Mouse (Mus musculus) central nervous system, embryonic 11.5 days (tissue): ENCODE results near the gene F11r. TPM values are rescaled to one million over a fixed set of nuclear protein-coding genes. Genes with fewer than 3 reads are reported as not detected.

Experiments
- polyA plus RNA-seq: library from polyadenylated mRNA; depleted of rRNA; stranded (reverse); fragments of >200 nt; gene quantifications from 2 replicates; pipeline ENCODE4 v1.2.3, GENCODE M21; 2012; rRNA removed

The F11r gene
- 7.0 and 10.3 TPM in 2 replicates for polyA plus RNA-seq

DNA sequence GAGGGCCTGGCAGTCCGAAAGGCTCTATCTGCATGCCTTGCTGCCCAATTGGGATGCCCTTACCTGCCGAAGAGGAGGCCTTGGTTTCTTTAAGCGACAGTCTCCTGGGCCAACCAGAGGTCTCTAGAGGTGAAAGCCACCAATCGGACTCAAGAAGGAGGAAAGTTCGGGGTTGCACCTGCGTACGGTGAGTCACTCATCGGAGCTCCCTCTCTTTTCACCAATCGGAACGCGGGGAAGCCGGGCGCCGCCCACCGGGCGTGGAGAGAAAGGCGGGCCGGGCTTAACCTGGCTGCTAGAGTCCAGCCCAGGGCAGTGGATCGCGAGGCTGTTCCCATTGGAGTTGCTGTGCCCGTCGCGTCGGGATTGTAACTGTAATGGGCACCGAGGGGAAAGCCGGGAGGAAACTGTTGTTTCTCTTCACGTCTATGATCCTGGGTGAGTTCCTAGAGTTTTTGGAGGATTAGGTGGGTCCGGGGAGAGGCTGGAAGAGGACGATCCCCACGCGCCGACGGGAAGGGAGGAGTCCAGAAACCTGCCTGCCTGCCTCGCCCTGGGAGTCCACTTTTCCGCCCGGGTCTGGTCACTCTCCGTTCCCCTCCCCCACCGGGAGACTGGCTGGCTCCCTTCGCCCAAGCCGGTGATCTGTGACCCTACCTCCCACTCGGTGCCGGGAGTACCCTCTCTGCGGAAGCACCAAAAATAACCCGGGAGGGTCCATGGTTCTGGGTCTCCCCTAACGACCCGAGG is at the start of gene F11r:
TSS of gene F11r (plus strand) at position 272 of the 750 bp plus-strand sequence.

DNA sequence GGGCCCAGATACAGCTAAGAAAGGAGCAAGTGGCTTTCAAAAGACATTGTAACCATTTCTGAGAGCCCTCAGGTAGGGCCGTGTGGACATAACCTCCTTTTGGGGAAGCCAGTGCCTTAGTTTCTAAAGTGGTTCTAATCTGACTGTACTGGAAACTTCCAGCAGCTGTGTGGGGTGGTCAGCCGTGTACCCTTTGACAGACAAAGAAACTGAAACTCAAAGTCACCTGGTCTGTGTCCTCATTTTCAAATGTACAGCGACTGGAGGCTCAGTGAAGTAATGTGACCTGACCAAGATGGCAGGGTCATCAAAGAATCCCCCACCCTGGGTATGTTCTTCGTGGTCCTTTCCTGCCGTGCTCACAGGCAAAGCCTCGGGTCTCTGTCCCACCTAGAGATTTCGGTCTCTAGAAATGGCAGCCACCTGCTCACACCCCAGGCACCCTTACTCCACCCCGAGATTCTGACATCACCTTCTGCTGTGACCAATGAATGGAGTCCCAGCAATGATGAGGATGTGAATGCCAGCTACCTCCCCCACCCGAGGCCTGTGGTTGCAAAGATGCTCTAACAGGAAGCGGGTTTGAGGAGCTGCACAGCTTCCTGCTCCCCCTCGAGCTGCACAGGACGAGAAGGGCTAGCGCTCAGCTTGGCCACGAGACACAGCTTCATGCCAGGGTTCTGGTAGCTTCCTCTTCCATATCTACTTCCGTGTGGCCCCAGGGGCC is 48.8 kb upstream of the F11r start, which contains the start of gene Arhgap30:
TSS of gene Arhgap30 (plus strand) at position 579 of the 727 bp plus-strand sequence.

DNA sequence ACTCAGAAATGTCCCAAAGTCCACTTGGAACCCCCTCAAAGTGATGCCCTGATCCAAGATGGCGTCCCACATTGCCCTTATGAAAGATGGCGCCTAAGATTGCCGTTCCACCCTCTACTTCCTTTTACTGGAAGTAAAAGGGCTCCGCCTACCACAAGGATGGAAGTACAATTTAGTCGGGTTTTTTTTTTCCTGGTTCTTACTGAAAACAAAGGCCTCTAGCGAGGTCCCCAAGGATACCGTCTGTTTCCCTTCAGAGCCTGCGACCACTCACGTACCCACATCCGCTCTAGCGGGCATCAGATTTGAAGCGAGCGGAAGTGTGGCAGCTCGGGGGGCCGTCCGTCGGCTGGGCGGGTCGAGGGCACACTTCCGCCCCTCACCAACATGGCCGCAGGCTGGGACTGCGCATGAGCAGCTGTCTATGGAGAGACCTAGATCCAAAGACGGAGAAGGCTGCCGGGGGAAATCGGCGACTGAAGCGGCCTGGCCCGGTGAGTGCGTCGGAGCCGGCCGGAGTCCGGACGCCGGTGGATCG is 26.3 kb upstream of the F11r start, which contains the start of gene Usf1:
TSS of gene Usf1 (plus strand) at position 367 of the 538 bp plus-strand sequence.

DNA sequence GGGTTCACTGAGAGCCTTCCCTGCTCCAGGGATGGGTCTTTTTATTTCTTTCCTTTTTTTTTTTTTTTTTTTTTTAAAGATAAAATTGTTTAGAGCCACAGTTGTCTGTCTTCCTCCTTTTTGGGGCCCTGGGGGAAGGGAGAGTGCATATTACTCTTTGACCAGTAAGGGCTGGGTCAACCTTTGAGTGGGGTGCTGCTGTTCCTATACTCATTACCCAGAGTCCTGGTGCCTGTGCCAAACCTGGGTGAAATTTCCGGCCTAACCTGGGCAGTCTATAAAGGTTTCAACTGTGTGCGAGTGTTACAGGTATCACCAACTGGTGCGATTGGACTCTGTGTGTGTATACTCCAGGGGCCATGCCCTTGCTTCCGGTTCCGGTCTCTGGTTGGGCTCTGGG is 18.7 kb upstream of the F11r start, which contains the start of gene Tstd1:
TSS of gene Tstd1 (plus strand) at position 213 of the 400 bp plus-strand sequence.

DNA sequence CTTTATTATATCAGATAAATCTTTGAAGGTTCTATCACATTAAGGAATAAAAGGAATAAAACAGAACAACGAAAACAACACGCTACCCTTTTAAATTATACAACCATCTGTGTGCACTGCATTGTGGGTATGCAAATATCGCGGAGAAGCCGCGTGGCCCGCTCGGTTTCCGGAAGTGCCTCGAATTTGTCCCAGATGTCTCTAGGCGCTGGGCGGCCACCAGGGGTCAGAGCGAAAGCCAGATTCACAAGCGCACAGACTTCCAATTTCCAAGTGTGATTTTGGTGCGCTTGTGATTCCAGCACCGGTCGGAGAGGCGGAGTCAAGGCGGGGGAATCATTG is 65.9 kb downstream of the F11r start, which contains the start of gene Alyref2:
TSS of gene Alyref2 (plus strand) at position 229 of the 342 bp plus-strand sequence.

Other genes starting within 250 kb of the F11r start
- 11.0 and 15.7 TPM in 2 replicates for gene Pcp4l1, start 241.3 kb upstream of the F11r start, polyA plus RNA-seq
- 0.02 and 0.04 TPM in 2 replicates for gene Nr1i3, start 223.6 kb upstream of the F11r start, polyA plus RNA-seq
- gene Tomm40l, start 215.0 kb upstream of the F11r start, polyA plus RNA-seq, result 29.2 and 29.8 TPM in 2 replicates
- 41.5 and 103 TPM in 2 replicates for gene Apoa2, start 212.5 kb upstream of the F11r start, polyA plus RNA-seq
- gene Fcer1g, start 203.2 kb upstream of the F11r start, polyA plus RNA-seq, result 12.5 and 17.5 TPM in 2 replicates
- gene Adamts4, start 187.1 kb upstream of the F11r start, polyA plus RNA-seq, result 3.2 and 4.1 TPM in 2 replicates
- 172 and 189 TPM in 2 replicates for gene Ndufs2, start 186.1 kb upstream of the F11r start, polyA plus RNA-seq
- 47.0 and 62.1 TPM in 2 replicates for gene B4galt3, start 167.2 kb upstream of the F11r start, polyA plus RNA-seq
- gene Ppox, start 156.3 kb upstream of the F11r start, polyA plus RNA-seq, result 95.5 and 100.0 TPM in 2 replicates
- gene Usp21, start 149.5 kb upstream of the F11r start, polyA plus RNA-seq, result 96.3 and 99.2 TPM in 2 replicates
- gene Ufc1, start 142.5 kb upstream of the F11r start, polyA plus RNA-seq, result 65.4 and 89.0 TPM in 2 replicates
- gene Dedd, start 108.4 kb upstream of the F11r start, polyA plus RNA-seq, result 44.7 and 66.6 TPM in 2 replicates
- 36.9 and 48.0 TPM in 2 replicates for gene Nit1, start 91.9 kb upstream of the F11r start, polyA plus RNA-seq
- 141 and 293 TPM in 2 replicates for gene Pfdn2, start 91.9 kb upstream of the F11r start, polyA plus RNA-seq
- gene Klhdc9, start 76.7 kb upstream of the F11r start, polyA plus RNA-seq, result 1.9 and 2.2 TPM in 2 replicates
- gene Nectin4, start 67.4 kb upstream of the F11r start, polyA plus RNA-seq, result 0.95 and 1.1 TPM in 2 replicates
- 0.92 and 1.7 TPM in 2 replicates for gene Arhgap30, start 48.6 kb upstream of the F11r start, polyA plus RNA-seq
- gene Usf1, start 26.2 kb upstream of the F11r start, polyA plus RNA-seq, result 99.5 and 131 TPM in 2 replicates
- gene Tstd1, start 18.7 kb upstream of the F11r start, polyA plus RNA-seq, result 3.7 and 5.0 TPM in 2 replicates
- gene Alyref2, start 65.9 kb downstream of the F11r start, polyA plus RNA-seq, result 9.4 and 11.0 TPM in 2 replicates
- gene Itln1, start 97.8 kb downstream of the F11r start, polyA plus RNA-seq, result not detected in 2 replicates
- 0.05 TPM in 1 of 2 replicates, not detected in the other for gene Cd244a, start 121.7 kb downstream of the F11r start, polyA plus RNA-seq
- gene Ly9, start 169.9 kb downstream of the F11r start, polyA plus RNA-seq, result 0.07 and 0.18 TPM in 2 replicates
- 0.01 TPM in 1 of 2 replicates, not detected in the other for gene Slamf7, start 215.5 kb downstream of the F11r start, polyA plus RNA-seq
- gene Cd48, start 244.5 kb downstream of the F11r start, polyA plus RNA-seq, result 0.77 and 0.85 TPM in 2 replicates